Mouse (Mus musculus): ENCODE results near the gene Tmem120a. TPM values are rescaled to one million over a fixed set of nuclear protein-coding genes. Genes with fewer than 3 reads are reported as not detected.

Tmem120a gene
- 10 to 100 TPM; 61.7 to 68.2 TPM for total RNA-seq (2021)
- long read RNA-seq, experiment 1, transcript Tmem120a-201 (12 exons, 1,559 nt) = major isoform, 126 of 157 reads
- long read RNA-seq, experiment 1, partial matches to known transcripts = 13 of 157 reads
- long read RNA-seq, experiment 1, other reads (novel, unspliced or antisense) = 18 of 157 reads
- long read RNA-seq, experiment 2, transcript Tmem120a-201 (12 exons, 1,559 nt) = major isoform, 88 of 108 reads
- long read RNA-seq, experiment 2, partial matches to known transcripts = 9 of 108 reads
- long read RNA-seq, experiment 2, other reads (novel, unspliced or antisense) = 11 of 108 reads

- peak; percentile 98 for DNase-seq
These were observed at the start of gene Tmem120a for GRCm38 (mm10) chr5:135743741-135744609. Tmem120a (minus strand) TSS chr5:135744448.

- no peak for DNase-seq
These were observed 38.7 kb upstream of the Tmem120a start for GRCm38 (mm10) chr5:135782901-135783300.

GRCm38 (mm10) chr5:135780331-135780730 lies 36.1 kb upstream of the Tmem120a start:
- no peak for DNase-seq

- DNase-seq = peak; percentile 99
These were observed 34.5 kb upstream of the Tmem120a start, which contains the start of gene Mdh2 for GRCm38 (mm10) chr5:135778471-135779445. Mdh2 (plus strand) TSS chr5:135778480.

GRCm38 (mm10) chr5:135777796-135778470 lies 33.7 kb upstream of the Tmem120a start, which contains the start of gene Styxl1:
Styxl1 (minus strand) TSS chr5:135778385.
- no peak for DNase-seq

GRCm38 (mm10) chr5:135776546-135776945 lies 32.3 kb upstream of the Tmem120a start:
- no peak for DNase-seq

- DNase-seq = no peak
These were observed 28.3 kb upstream of the Tmem120a start for GRCm38 (mm10) chr5:135772519-135772918.

GRCm38 (mm10) chr5:135764971-135765370 lies 20.7 kb upstream of the Tmem120a start:
- no peak for DNase-seq

GRCm38 (mm10) chr5:135763526-135763925 lies 19.3 kb upstream of the Tmem120a start:
- DNase-seq = peak; percentile 86

GRCm38 (mm10) chr5:135761881-135762280 lies 17.6 kb upstream of the Tmem120a start:
- DNase-seq = peak; percentile 68

- no peak for DNase-seq
These were observed 7.3 kb upstream of the Tmem120a start for GRCm38 (mm10) chr5:135751595-135751994.

- DNase-seq = no peak
These were observed 6.8 kb upstream of the Tmem120a start for GRCm38 (mm10) chr5:135751041-135751440.

- no peak for DNase-seq
These were observed 494 bp upstream of the Tmem120a start for GRCm38 (mm10) chr5:135744742-135745141.

- DNase-seq = peak; percentile 47
These were observed 1.1 kb downstream of the Tmem120a start for GRCm38 (mm10) chr5:135742941-135743740.

- DNase-seq = peak; percentile 50
These were observed 2.1 kb downstream of the Tmem120a start for GRCm38 (mm10) chr5:135742156-135742555.

GRCm38 (mm10) chr5:135738266-135738665 lies 6.0 kb downstream of the Tmem120a start:
- no peak for DNase-seq

- DNase-seq = no peak
These were observed 7.1 kb downstream of the Tmem120a start for GRCm38 (mm10) chr5:135737154-135737553.

- DNase-seq = no peak
These were observed 7.7 kb downstream of the Tmem120a start for GRCm38 (mm10) chr5:135736544-135736943.

GRCm38 (mm10) chr5:135735741-135736140 lies 8.5 kb downstream of the Tmem120a start:
- no peak for DNase-seq

GRCm38 (mm10) chr5:135734057-135734680 lies 10.1 kb downstream of the Tmem120a start:
- no peak for DNase-seq

Measured in adrenal gland, postnatal 10 days (tissue).